Mouse (Mus musculus) CH12.LX (cell line): ENCODE data around the gene Akirin2. TPM values are rescaled to one million over a fixed set of nuclear protein-coding genes. Genes with fewer than 3 reads are reported as not detected.

Experiments
- DNase-seq: peaks from one replicate; pipeline ENCODE4 v3.0.0-alpha.2; 2013; ENCODE audit errors: extremely low read depth
- H3K27ac ChIP-seq: 2 replicates; pipeline ENCODE4 v1.5.1; 2012; ENCODE audit warnings: low read depth, mild to moderate bottlenecking, control low read depth, moderate library complexity; ENCODE audit not compliant: insufficient read depth
- H3K27me3 ChIP-seq: replicated peaks from 2 replicates; pipeline ENCODE3; 2012; ENCODE audit warnings: inconsistent platforms
- H3K36me3 ChIP-seq, 2 experiments: replicated peaks in 1 of 2; 2 replicates each; pipeline versions ENCODE3 to v1.6.1; 2012; ENCODE audit warnings: inconsistent platforms in 1 of 2, low read length in 1 of 2, mild to moderate bottlenecking in 1 of 2, mixed read lengths in 1 of 2, moderate library complexity in 1 of 2; ENCODE audit not compliant: control insufficient read depth in 1 of 2, insufficient read depth in 1 of 2
- H3K4me1 ChIP-seq, 2 experiments: 2 replicates each; pipeline ENCODE4 v1.6.1; 2012; ENCODE audit warnings: inconsistent platforms in 1 of 2, moderate library complexity in 1 of 2; ENCODE audit not compliant: insufficient read depth in 2 of 2, control insufficient read depth in 1 of 2
- H3K4me2 ChIP-seq: 2 replicates; pipeline ENCODE4 v1.6.1; 2012; ENCODE audit warnings: low read depth, mild to moderate bottlenecking, control low read depth; ENCODE audit not compliant: poor library complexity, insufficient read depth, severe bottlenecking
- H3K4me3 ChIP-seq, 3 experiments: fragments of 150-350 bp in 1 of 3; sonication (generic) in 1 of 3; replicated peaks in 1 of 3; 2 replicates each; pipeline versions ENCODE3 to v1.5.1; 2011 to 2012; ENCODE audit warnings: low read depth in 2 of 3, low read length in 2 of 3, mild to moderate bottlenecking in 2 of 3, moderate library complexity in 2 of 3, control low read depth in 1 of 3, improper control_type of control experiment in 1 of 3, inconsistent platforms in 1 of 3, mixed read lengths in 1 of 3; ENCODE audit not compliant: poor library complexity in 1 of 3
- H3K79me2 ChIP-seq: replicated peaks from 2 replicates; pipeline ENCODE4 v1.6.1; 2012; ENCODE audit warnings: mild to moderate bottlenecking, moderate library complexity; ENCODE audit not compliant: control insufficient read depth, poor library complexity, insufficient read depth, severe bottlenecking; ENCODE audit errors: extremely low read depth
- H3K9ac ChIP-seq: 2 replicates; pipeline ENCODE4 v1.6.1; 2012; ENCODE audit warnings: low read depth, mild to moderate bottlenecking, control low read depth, moderate library complexity; ENCODE audit not compliant: insufficient read depth
- H3K9me3 ChIP-seq: replicated peaks from 2 replicates; pipeline ENCODE3; 2012; ENCODE audit warnings: low read length, inconsistent platforms, mixed read lengths
- CTCF ChIP-seq, 2 experiments: IDR thresholded peaks in 1 of 2; conservative IDR thresholded peaks in 1 of 2; 2 replicates each; pipeline ENCODE4 v1.5.1; 2011 to 2012; ENCODE audit warnings: low read depth in 2 of 2, low read length in 2 of 2, improper control_type of control experiment in 1 of 2, inconsistent platforms in 1 of 2, mild to moderate bottlenecking in 1 of 2, moderate library complexity in 1 of 2
- HCFC1 ChIP-seq: IDR thresholded peaks from 2 replicates; pipeline ENCODE4 v1.6.1; 2012; ENCODE audit warnings: low read depth, mild to moderate bottlenecking, inconsistent platforms, low read length, improper control_type of control experiment
- IRF4 ChIP-seq: IDR thresholded peaks from 2 replicates; pipeline ENCODE4 v1.6.1; 2014; ENCODE audit warnings: low read depth, mild to moderate bottlenecking, inconsistent platforms, low read length, improper control_type of control experiment
- JUND ChIP-seq: conservative IDR thresholded peaks from 2 replicates; pipeline ENCODE4 v1.6.1; 2011; ENCODE audit warnings: low read depth, low read length, improper control_type of control experiment
- KAT2A ChIP-seq: IDR thresholded peaks from 2 replicates; pipeline ENCODE4 v1.6.1; 2012; ENCODE audit warnings: low read length, improper control_type of control experiment, inconsistent platforms; ENCODE audit not compliant: insufficient replicate concordance
- MAX ChIP-seq: IDR thresholded peaks from 2 replicates; pipeline ENCODE4 v1.6.1; 2011; ENCODE audit warnings: low read length, improper control_type of control experiment
- MYC ChIP-seq: IDR thresholded peaks from 2 replicates; pipeline ENCODE4 v1.6.1; 2011; ENCODE audit warnings: low read depth, mild to moderate bottlenecking, improper control_type of control experiment, low read length
- NRF1 ChIP-seq: IDR thresholded peaks from 2 replicates; pipeline ENCODE4 v1.6.1; 2014; ENCODE audit warnings: low read depth, mild to moderate bottlenecking, inconsistent platforms, low read length, improper control_type of control experiment, moderate library complexity
- PAX5 ChIP-seq: IDR thresholded peaks from 2 replicates; pipeline ENCODE4 v1.6.1; 2012; ENCODE audit warnings: low read length, inconsistent platforms, mixed read lengths
- POLR2A ChIP-seq: IDR thresholded peaks from 2 replicates; pipeline ENCODE4 v1.6.1; 2011; ENCODE audit warnings: low read depth, mild to moderate bottlenecking, improper control_type of control experiment, low read length
- RAD21 ChIP-seq: IDR thresholded peaks from 2 replicates; pipeline ENCODE4 v1.6.1; 2011; ENCODE audit warnings: low read depth, mild to moderate bottlenecking, low read length, improper control_type of control experiment, moderate library complexity
- RCOR1 ChIP-seq: conservative IDR thresholded peaks from 2 replicates; pipeline ENCODE4 v1.6.1; 2012; ENCODE audit warnings: low read depth, mild to moderate bottlenecking, inconsistent platforms, low read length, improper control_type of control experiment
- TBP ChIP-seq: conservative IDR thresholded peaks from 2 replicates; pipeline ENCODE4 v1.6.1; 2011; ENCODE audit warnings: low read depth, low read length, improper control_type of control experiment
- USF1 ChIP-seq: IDR thresholded peaks from 2 replicates; pipeline ENCODE4 v1.6.1; 2014; ENCODE audit warnings: low read depth, mild to moderate bottlenecking, inconsistent platforms, low read length, improper control_type of control experiment
- USF2 ChIP-seq: conservative IDR thresholded peaks from 2 replicates; pipeline ENCODE4 v1.6.1; 2011; ENCODE audit warnings: low read depth, low read length, improper control_type of control experiment
- ZC3H11A ChIP-seq: IDR thresholded peaks from 2 replicates; pipeline ENCODE4 v1.6.1; 2012; ENCODE audit warnings: low read depth, mild to moderate bottlenecking, inconsistent platforms, low read length, improper control_type of control experiment
- ZKSCAN1 ChIP-seq: IDR thresholded peaks from 2 replicates; pipeline ENCODE4 v1.6.1; 2012; ENCODE audit warnings: low read depth, inconsistent platforms, low read length, improper control_type of control experiment, borderline replicate concordance
- ZNF384 ChIP-seq: IDR thresholded peaks from 2 replicates; pipeline ENCODE4 v1.6.1; 2012; ENCODE audit warnings: low read depth, low read length, improper control_type of control experiment, inconsistent platforms
- dilution Hi-C: fragments of 300-500 bp; cut with MboI; formaldehyde crosslinking; loops from 2 replicates; pipeline ENCODE4 v1.14.3; 2020; ENCODE audit warnings: low sequenced_read_pairs; ENCODE audit not compliant: extremely low pct_unique_long_range_greater_than_20kb, extremely low pct_ligation_motif_present
- in situ Hi-C: fragments of 300-500 bp; cut with MboI; formaldehyde crosslinking; loops from 3 replicates; pipeline ENCODE4 v1.14.3; 2019; ENCODE audit warnings: low sequenced_read_pairs, low pct_ligation_motif_present, low pct_unique_long_range_greater_than_20kb, mixed read lengths
- polyA plus RNA-seq: library from polyadenylated mRNA; unstranded; fragments of >175 nt; gene quantifications from 2 replicates; pipeline ENCODE4 v1.2.1, GENCODE M21; 2012; ENCODE audit warnings: low read depth; ENCODE audit not compliant: insufficient read length
- total RNA-seq, 2 experiments: library from RNA; depleted of rRNA; stranded (reverse); fragments of 300-350 nt in 1 of 2; fragments of >200 nt in 1 of 2; gene quantifications; 2 replicates each; pipeline ENCODE4 v1.2.3; 2012 to 2014

The Akirin2 gene
- total and polyA plus RNA-seq, 3 experiments = 30.4 to 60.6 (median 52.3) TPM

GRCm38 (mm10) chr4:34522846-34523245 is 27.9 kb upstream of the Akirin2 start:
- TF ChIP-seq USF2 = no peak
- TF ChIP-seq CTCF (conservative IDR thresholded peaks at IDR 0.05 in 1 of 2, IDR thresholded peaks at IDR 0.05 in 1 of 2; ENCODE audit: low read depth in 2 of 2, low read length in 2 of 2) = no peak
- TF ChIP-seq MAX = no peak
- no peak for TF ChIP-seq PAX5
- TF ChIP-seq POLR2A = no peak
- Histone ChIP-seq H3K4me2 (no peak overlapping the region), H3K36me3 (no peaks in the 10 kb centered on the region), H3K9ac (no peak overlapping the region), H3K9me3 (peaks cover 3% of the 10 kb centered on the region), H3K4me1 (peaks cover 0 to 8% of the 10 kb centered on the region in 2 experiments; a peak in 2 of 4 replicates), H3K27ac (no peak overlapping the region), H3K79me2 (no peaks in the 10 kb centered on the region), H3K4me3 (no peak overlapping the region), H3K27me3 (no peaks in the 10 kb centered on the region)
- dilution Hi-C loops = no loop called here
- DNase-seq = no peak
- in situ Hi-C loops = no loop called here

DNA sequence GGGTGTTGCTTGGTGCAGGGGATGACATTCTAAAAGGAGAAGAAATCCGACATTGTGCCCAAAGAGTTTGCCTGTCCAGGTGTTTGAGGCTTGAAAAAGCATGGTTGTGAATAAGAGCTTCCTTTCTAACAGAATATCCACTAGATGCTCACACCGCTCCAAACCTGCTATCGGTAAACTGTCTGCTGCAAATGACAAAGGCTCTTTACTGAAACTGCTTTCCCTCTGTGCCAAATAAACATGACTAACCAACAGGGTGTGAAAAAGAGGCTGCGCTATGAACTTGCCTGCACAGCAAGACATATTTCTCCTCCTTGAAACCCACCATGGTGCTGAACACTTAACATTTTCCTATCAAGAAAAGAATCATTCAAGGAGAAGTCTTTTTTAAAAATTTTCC is 27.2 kb upstream of the Akirin2 start:
- in situ Hi-C loops (no loop called here), dilution Hi-C loops (no loop called here)
- H3K4me2 ChIP-seq = no peak overlapping the region
- H3K79me2 ChIP-seq = no peaks in the 10 kb centered on the region
- no peak for DNase-seq
- no peak overlapping the region for H3K4me3 ChIP-seq
- no peaks in the 10 kb centered on the region for H3K36me3 ChIP-seq
- TF ChIP-seq PAX5 (no peak), IRF4 (no peak), RAD21 (no peak), MYC (no peak), RCOR1 (no peak), JUND (no peak), MAX (no peak), ZNF384 (no peak), KAT2A (no peak), HCFC1 (no peak), ZC3H11A (no peak), USF1 (no peak), NRF1 (no peak), ZKSCAN1 (no peak), TBP (no peak), USF2 (no peak)
- H3K9me3 ChIP-seq = peaks cover 3% of the 10 kb centered on the region
- H3K9ac ChIP-seq = no peak overlapping the region
- H3K27ac ChIP-seq = no peak overlapping the region
- H3K27me3 ChIP-seq = no peaks in the 10 kb centered on the region
- H3K4me1 ChIP-seq = peaks cover 0 to 8% of the 10 kb centered on the region in 2 experiments; a peak in 2 of 4 replicates
